Mouse (Mus musculus): ENCODE measurements around the gene Frmd4b. TPM values are rescaled to one million over a fixed set of nuclear protein-coding genes. Genes with fewer than 3 reads are reported as not detected.

Frmd4b gene
- polyA plus RNA-seq, 1 experiment from 2014 or later: 13.9 TPM

- 92% methylated on average over 5 of the region's 5 CpGs for WGBS
- Histone ChIP-seq H3K27ac (no peak overlapping the region), H3K9me3 (no peaks in the 10 kb centered on the region), H3K4me2 (no peak overlapping the region), H3K9ac (no peak overlapping the region), H3K4me3 (no peak overlapping the region), H3K36me3 (no peaks in the 10 kb centered on the region), H3K4me1 (peaks cover 6% of the 10 kb centered on the region), H3K27me3 (no peaks in the 10 kb centered on the region)
- ATAC-seq (ENCODE audit: insufficient number of reproducible peaks, low FRiP score, low TSS enrichment, low read depth): no peak
Measured at GRCm38 (mm10) chr6:97407425-97407824, 209.9 kb downstream of the Frmd4b start.

DNA sequence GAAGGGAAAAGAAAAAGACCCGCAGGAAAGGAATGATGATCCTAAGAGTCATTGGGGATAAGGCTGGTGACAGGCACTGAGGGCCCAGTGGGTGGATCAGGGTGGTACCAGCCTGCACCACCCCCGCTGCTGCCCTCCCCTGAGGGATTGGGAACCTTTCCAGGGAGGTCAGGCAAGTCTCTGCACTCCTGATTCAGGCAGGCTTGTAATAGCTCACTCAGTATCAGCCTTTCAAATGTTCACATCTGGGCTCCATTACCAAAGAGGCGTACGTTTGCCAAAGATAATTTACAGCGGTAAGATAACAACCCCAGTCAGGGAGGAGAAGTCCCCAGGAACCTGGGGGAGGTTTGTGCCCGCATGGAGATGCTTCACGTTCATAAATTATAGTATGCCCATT lies 212.0 kb downstream of the Frmd4b start:
- WGBS: 13% methylated on average over 7 of the region's 7 CpGs
- Histone ChIP-seq H3K4me3 (no peak overlapping the region), H3K4me2 (no peak overlapping the region), H3K27ac (no peak overlapping the region), H3K4me1 (peaks cover 6% of the 10 kb centered on the region), H3K9me3 (no peaks in the 10 kb centered on the region), H3K9ac (no peak overlapping the region), H3K27me3 (no peaks in the 10 kb centered on the region), H3K36me3 (no peaks in the 10 kb centered on the region)
- ATAC-seq (ENCODE audit: insufficient number of reproducible peaks, low FRiP score, low TSS enrichment, low read depth): no peak

- H3K4me2 ChIP-seq: no peak overlapping the region
- 47% methylated on average over 9 of the region's 10 CpGs for WGBS
- no peak overlapping the region for H3K9ac ChIP-seq
- ATAC-seq (ENCODE audit: insufficient number of reproducible peaks, low FRiP score, low TSS enrichment, low read depth): no peak
- no peaks in the 10 kb centered on the region for H3K27me3 ChIP-seq
- no peaks in the 10 kb centered on the region for H3K9me3 ChIP-seq
- H3K4me3 ChIP-seq: no peak overlapping the region
- H3K36me3 ChIP-seq: no peaks in the 10 kb centered on the region
- H3K27ac ChIP-seq: no peak overlapping the region
- H3K4me1 ChIP-seq: peaks cover 6% of the 10 kb centered on the region
Measured at GRCm38 (mm10) chr6:97402822-97403472, 214.4 kb downstream of the Frmd4b start.

DNA sequence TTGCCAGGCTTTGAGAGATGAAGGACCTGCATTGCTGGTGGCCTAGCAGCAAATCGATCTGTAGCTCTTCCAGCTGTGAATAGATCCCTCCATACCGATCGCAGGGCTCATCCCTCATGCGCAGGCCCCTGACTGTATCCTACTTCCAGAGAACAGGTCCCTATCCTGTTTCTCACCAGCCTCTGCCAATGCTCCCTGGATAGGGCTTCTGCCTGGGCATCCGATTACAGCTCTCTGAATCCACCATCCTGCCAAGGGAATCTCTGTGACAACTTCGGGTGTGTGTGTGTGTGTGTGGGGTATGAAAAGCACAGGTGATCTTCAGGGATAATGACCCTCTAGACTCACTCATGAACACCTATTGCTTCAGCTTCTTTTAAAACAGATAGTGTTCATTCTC lies 216.9 kb downstream of the Frmd4b start:
- H3K4me2 ChIP-seq: no peak overlapping the region
- H3K4me1 ChIP-seq: peaks cover 16% of the 10 kb centered on the region
- no peak for ATAC-seq (ENCODE audit: insufficient number of reproducible peaks, low FRiP score, low TSS enrichment, low read depth)
- 84% methylated on average over 6 of the region's 6 CpGs for WGBS
- no peaks in the 10 kb centered on the region for H3K9me3 ChIP-seq
- H3K27me3 ChIP-seq: no peaks in the 10 kb centered on the region
- no peak overlapping the region for H3K9ac ChIP-seq
- no peak overlapping the region for H3K27ac ChIP-seq
- H3K36me3 ChIP-seq: no peaks in the 10 kb centered on the region
- no peak overlapping the region for H3K4me3 ChIP-seq

GRCm38 (mm10) chr6:97397935-97398334 lies 219.4 kb downstream of the Frmd4b start:
- 90% methylated on average over 4 of the region's 4 CpGs for WGBS
- Histone ChIP-seq H3K9me3 (no peaks in the 10 kb centered on the region), H3K36me3 (no peaks in the 10 kb centered on the region), H3K9ac (no peak overlapping the region), H3K4me2 (no peak overlapping the region), H3K4me1 (peaks cover 15% of the 10 kb centered on the region), H3K27ac (no peak overlapping the region), H3K4me3 (no peak overlapping the region), H3K27me3 (no peaks in the 10 kb centered on the region)
- no peak for ATAC-seq (ENCODE audit: insufficient number of reproducible peaks, low FRiP score, low TSS enrichment, low read depth)

DNA sequence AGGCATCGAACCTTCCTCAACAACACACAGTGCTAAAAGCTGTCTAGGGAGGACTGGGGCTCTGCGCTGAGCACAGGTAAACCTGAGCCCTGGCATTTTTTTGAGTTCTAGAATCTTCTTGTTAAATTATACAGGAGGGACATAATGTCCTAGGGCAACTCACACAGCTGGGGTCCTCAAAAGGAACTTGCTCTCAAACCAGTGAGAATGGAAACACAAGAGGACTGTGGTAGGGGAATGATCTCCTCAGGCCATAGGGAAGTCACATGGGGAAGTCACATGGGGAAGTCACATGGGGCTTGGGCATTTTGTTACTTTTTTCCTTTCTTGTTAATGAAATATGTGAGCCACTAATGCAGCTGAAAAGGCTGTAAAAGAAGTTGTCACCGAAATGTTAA lies 220.4 kb downstream of the Frmd4b start:
- no peaks in the 10 kb centered on the region for H3K27me3 ChIP-seq
- no peaks in the 10 kb centered on the region for H3K36me3 ChIP-seq
- H3K9ac ChIP-seq: no peak overlapping the region
- no peak overlapping the region for H3K4me2 ChIP-seq
- H3K4me1 ChIP-seq: peaks cover 15% of the 10 kb centered on the region
- no peaks in the 10 kb centered on the region for H3K9me3 ChIP-seq
- 57% methylated on average over 3 of the region's 3 CpGs for WGBS
- H3K27ac ChIP-seq: no peak overlapping the region
- no peak for ATAC-seq (ENCODE audit: insufficient number of reproducible peaks, low FRiP score, low TSS enrichment, low read depth)
- no peak overlapping the region for H3K4me3 ChIP-seq

DNA sequence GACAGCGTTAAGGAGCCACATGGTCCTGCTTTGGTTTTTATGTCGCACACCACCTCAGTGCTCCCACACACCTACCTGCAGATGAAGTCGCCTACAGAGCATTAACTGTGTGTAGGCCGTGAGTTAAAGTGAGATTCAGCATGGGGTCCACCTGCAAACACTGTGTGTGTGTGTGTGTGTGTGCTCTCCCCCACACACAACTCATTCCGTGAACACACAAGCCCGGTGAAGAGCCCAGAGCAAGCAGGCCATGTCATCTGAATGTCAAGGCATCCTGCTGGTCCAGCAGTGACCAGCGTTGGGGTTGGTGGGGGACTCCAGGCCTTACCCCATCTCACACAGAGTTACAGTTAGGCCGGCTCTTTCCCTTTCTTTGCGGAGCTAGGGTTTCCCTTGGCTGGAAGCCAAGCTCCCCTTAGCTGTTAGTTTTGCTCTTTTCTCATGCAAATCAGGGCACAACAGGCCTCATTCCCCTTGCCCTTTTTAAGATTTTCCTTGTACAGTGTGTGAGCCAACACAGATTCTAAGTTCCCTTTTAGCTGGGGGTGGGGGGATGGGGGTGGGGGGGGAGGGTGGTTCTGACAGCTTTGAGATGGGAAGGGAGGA lies 220.9 kb downstream of the Frmd4b start:
- no peak overlapping the region for H3K4me3 ChIP-seq
- H3K4me2 ChIP-seq: no peak overlapping the region
- 28% methylated on average over 9 of the region's 9 CpGs for WGBS
- H3K9ac ChIP-seq: no peak overlapping the region
- ATAC-seq (ENCODE audit: insufficient number of reproducible peaks, low FRiP score, low TSS enrichment, low read depth): no peak
- no peaks in the 10 kb centered on the region for H3K27me3 ChIP-seq
- H3K27ac ChIP-seq: no peak overlapping the region
- peaks cover 15% of the 10 kb centered on the region for H3K4me1 ChIP-seq
- no peaks in the 10 kb centered on the region for H3K9me3 ChIP-seq
- no peaks in the 10 kb centered on the region for H3K36me3 ChIP-seq

GRCm38 (mm10) chr6:97395477-97396350 lies 221.6 kb downstream of the Frmd4b start:
- Histone ChIP-seq H3K4me1 (peaks cover 15% of the 10 kb centered on the region), H3K4me3 (no peak overlapping the region), H3K27ac (no peak overlapping the region), H3K9ac (no peak overlapping the region), H3K36me3 (no peaks in the 10 kb centered on the region), H3K4me2 (peak overlapping the region; percentile 2; the same call in 1 of the 2 replicates), H3K27me3 (no peaks in the 10 kb centered on the region), H3K9me3 (no peaks in the 10 kb centered on the region)
- whole genome bisulfite sequencing: 23% methylated on average over 17 of the region's 17 CpGs
- ATAC-seq (ENCODE audit: insufficient number of reproducible peaks, low FRiP score, low TSS enrichment, low read depth): no peak

GRCm38 (mm10) chr6:97394473-97395075 lies 222.8 kb downstream of the Frmd4b start:
- 44% methylated on average over 12 of the region's 12 CpGs for WGBS
- no peak overlapping the region for H3K9ac ChIP-seq
- H3K36me3 ChIP-seq: no peaks in the 10 kb centered on the region
- no peak overlapping the region for H3K4me2 ChIP-seq
- no peaks in the 10 kb centered on the region for H3K9me3 ChIP-seq
- peaks cover 15% of the 10 kb centered on the region for H3K4me1 ChIP-seq
- H3K27ac ChIP-seq: no peak overlapping the region
- H3K27me3 ChIP-seq: no peaks in the 10 kb centered on the region
- H3K4me3 ChIP-seq: no peak overlapping the region
- ATAC-seq (ENCODE audit: insufficient number of reproducible peaks, low FRiP score, low TSS enrichment, low read depth): no peak

GRCm38 (mm10) chr6:97392912-97393311 lies 224.4 kb downstream of the Frmd4b start:
- Histone ChIP-seq H3K9me3 (no peaks in the 10 kb centered on the region), H3K4me1 (peaks cover 15% of the 10 kb centered on the region), H3K36me3 (no peaks in the 10 kb centered on the region), H3K4me2 (no peak overlapping the region), H3K9ac (no peak overlapping the region), H3K4me3 (no peak overlapping the region), H3K27me3 (no peaks in the 10 kb centered on the region), H3K27ac (no peak overlapping the region)
- WGBS: 67% methylated on average over 3 of the region's 3 CpGs
- no peak for ATAC-seq (ENCODE audit: insufficient number of reproducible peaks, low FRiP score, low TSS enrichment, low read depth)

DNA sequence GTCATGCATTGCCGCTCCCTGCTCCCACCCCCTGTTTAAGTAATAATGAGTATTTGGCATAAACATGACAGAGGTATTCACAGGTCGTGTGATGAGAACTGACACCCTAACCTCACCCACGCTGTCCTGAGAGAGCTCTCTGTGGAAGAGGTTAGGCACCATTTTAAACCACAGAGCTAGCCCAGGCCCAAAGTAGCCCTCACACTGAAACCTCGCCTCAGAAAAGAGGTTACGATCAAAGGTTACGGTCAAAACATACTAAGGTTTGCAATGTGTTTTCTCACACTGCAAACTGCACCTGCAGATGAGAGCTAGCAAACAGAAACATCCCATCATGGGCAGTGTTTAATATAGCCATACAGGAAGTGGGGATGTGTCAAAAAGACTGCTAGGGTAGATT lies 230.0 kb downstream of the Frmd4b start:
- 80% methylated on average over 6 of the region's 6 CpGs for WGBS
- no peak overlapping the region for H3K4me3 ChIP-seq
- H3K4me2 ChIP-seq: no peak overlapping the region
- H3K9ac ChIP-seq: no peak overlapping the region
- no peaks in the 10 kb centered on the region for H3K4me1 ChIP-seq
- no peaks in the 10 kb centered on the region for H3K9me3 ChIP-seq
- no peaks in the 10 kb centered on the region for H3K27me3 ChIP-seq
- no peak overlapping the region for H3K27ac ChIP-seq
- ATAC-seq (ENCODE audit: insufficient number of reproducible peaks, low FRiP score, low TSS enrichment, low read depth): no peak
- no peaks in the 10 kb centered on the region; the same call in 1 of the 2 replicates for H3K36me3 ChIP-seq

DNA sequence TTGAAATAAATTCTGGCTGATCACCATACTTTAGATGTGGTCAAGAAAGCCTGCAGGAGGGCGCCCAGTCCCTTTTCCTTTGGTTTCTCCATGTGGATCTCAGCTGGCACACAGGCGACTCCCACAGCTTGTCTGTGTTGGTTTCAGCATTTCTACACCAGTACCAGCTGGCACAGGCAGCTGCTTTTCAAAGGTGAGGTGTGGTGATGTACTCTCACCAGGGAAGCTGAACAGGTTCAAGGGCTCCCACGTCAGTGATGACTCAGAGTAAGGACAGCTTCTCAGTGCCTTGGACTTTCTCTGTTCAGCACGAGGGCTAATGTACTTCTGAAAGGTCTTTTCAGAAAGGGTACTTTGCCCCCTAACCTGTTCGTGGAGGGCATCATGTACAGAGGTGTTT lies 232.4 kb downstream of the Frmd4b start:
- no peak for ATAC-seq (ENCODE audit: insufficient number of reproducible peaks, low FRiP score, low TSS enrichment, low read depth)
- no peak overlapping the region for H3K4me2 ChIP-seq
- no peak overlapping the region for H3K4me3 ChIP-seq
- no peak overlapping the region for H3K9ac ChIP-seq
- H3K9me3 ChIP-seq: no peaks in the 10 kb centered on the region
- H3K27me3 ChIP-seq: no peaks in the 10 kb centered on the region
- no peaks in the 10 kb centered on the region; the same call in 1 of the 2 replicates for H3K36me3 ChIP-seq
- no peaks in the 10 kb centered on the region for H3K4me1 ChIP-seq
- WGBS: 79% methylated on average over 5 of the region's 5 CpGs
- H3K27ac ChIP-seq: no peak overlapping the region

Data from limb, embryonic 15.5 days (tissue).